Mouse (Mus musculus) CH12.LX (cell line): ENCODE measurements around the gene Perm1. TPM values are rescaled to one million over a fixed set of nuclear protein-coding genes. Genes with fewer than 3 reads are reported as not detected.

ENCODE experiments used
- DNase-seq: peaks from one replicate; pipeline ENCODE4 v3.0.0-alpha.2; 2013; ENCODE audit errors: extremely low read depth
- H3K27ac ChIP-seq: 2 replicates; pipeline ENCODE4 v1.5.1; 2012; ENCODE audit warnings: low read depth, mild to moderate bottlenecking, control low read depth, moderate library complexity; ENCODE audit not compliant: insufficient read depth
- H3K27me3 ChIP-seq: replicated peaks from 2 replicates; pipeline ENCODE3; 2012; ENCODE audit warnings: inconsistent platforms
- H3K36me3 ChIP-seq, 2 experiments: replicated peaks in 1 of 2; 2 replicates each; pipeline versions ENCODE3 to v1.6.1; 2012; ENCODE audit warnings: inconsistent platforms in 1 of 2, low read length in 1 of 2, mild to moderate bottlenecking in 1 of 2, mixed read lengths in 1 of 2, moderate library complexity in 1 of 2; ENCODE audit not compliant: control insufficient read depth in 1 of 2, insufficient read depth in 1 of 2
- H3K4me1 ChIP-seq, 2 experiments: 2 replicates each; pipeline ENCODE4 v1.6.1; 2012; ENCODE audit warnings: inconsistent platforms in 1 of 2, moderate library complexity in 1 of 2; ENCODE audit not compliant: insufficient read depth in 2 of 2, control insufficient read depth in 1 of 2
- H3K4me2 ChIP-seq: 2 replicates; pipeline ENCODE4 v1.6.1; 2012; ENCODE audit warnings: low read depth, mild to moderate bottlenecking, control low read depth; ENCODE audit not compliant: poor library complexity, insufficient read depth, severe bottlenecking
- H3K4me3 ChIP-seq, 3 experiments: fragments of 150-350 bp in 1 of 3; sonication (generic) in 1 of 3; replicated peaks in 1 of 3; 2 replicates each; pipeline versions ENCODE3 to v1.5.1; 2011 to 2012; ENCODE audit warnings: low read depth in 2 of 3, low read length in 2 of 3, mild to moderate bottlenecking in 2 of 3, moderate library complexity in 2 of 3, control low read depth in 1 of 3, improper control_type of control experiment in 1 of 3, inconsistent platforms in 1 of 3, mixed read lengths in 1 of 3; ENCODE audit not compliant: poor library complexity in 1 of 3
- H3K79me2 ChIP-seq: replicated peaks from 2 replicates; pipeline ENCODE4 v1.6.1; 2012; ENCODE audit warnings: mild to moderate bottlenecking, moderate library complexity; ENCODE audit not compliant: control insufficient read depth, poor library complexity, insufficient read depth, severe bottlenecking; ENCODE audit errors: extremely low read depth
- H3K9ac ChIP-seq: 2 replicates; pipeline ENCODE4 v1.6.1; 2012; ENCODE audit warnings: low read depth, mild to moderate bottlenecking, control low read depth, moderate library complexity; ENCODE audit not compliant: insufficient read depth
- H3K9me3 ChIP-seq: replicated peaks from 2 replicates; pipeline ENCODE3; 2012; ENCODE audit warnings: low read length, inconsistent platforms, mixed read lengths
- BHLHE40 ChIP-seq: IDR thresholded peaks from 2 replicates; pipeline ENCODE4 v1.6.1; 2011; ENCODE audit warnings: mild to moderate bottlenecking, low read depth, low read length, improper control_type of control experiment
- CHD1 ChIP-seq: IDR thresholded peaks from 2 replicates; pipeline ENCODE4 v1.6.1; 2012; ENCODE audit warnings: low read depth, low read length, improper control_type of control experiment, inconsistent platforms
- E2F4 ChIP-seq: IDR thresholded peaks from 2 replicates; pipeline ENCODE4 v1.6.1; 2011; ENCODE audit warnings: low read depth, low read length, improper control_type of control experiment; ENCODE audit not compliant: insufficient replicate concordance
- ETS1 ChIP-seq: conservative IDR thresholded peaks from 2 replicates; pipeline ENCODE4 v1.6.1; 2012; ENCODE audit warnings: low read depth, mild to moderate bottlenecking, inconsistent platforms, low read length, improper control_type of control experiment, moderate library complexity
- GABPA ChIP-seq: IDR thresholded peaks from 2 replicates; pipeline ENCODE4 v1.6.1; 2012; ENCODE audit warnings: low read depth, low read length, improper control_type of control experiment, inconsistent platforms; ENCODE audit not compliant: insufficient replicate concordance
- JUN ChIP-seq: IDR thresholded peaks from 2 replicates; pipeline ENCODE4 v1.6.1; 2011; ENCODE audit warnings: low read depth, mild to moderate bottlenecking, low read length, improper control_type of control experiment, moderate library complexity; ENCODE audit not compliant: insufficient read depth
- MAFK ChIP-seq: IDR thresholded peaks from 2 replicates; pipeline ENCODE4 v1.6.1; 2011; ENCODE audit warnings: low read length, improper control_type of control experiment; ENCODE audit not compliant: insufficient replicate concordance
- MAX ChIP-seq: IDR thresholded peaks from 2 replicates; pipeline ENCODE4 v1.6.1; 2011; ENCODE audit warnings: low read length, improper control_type of control experiment
- MEF2A ChIP-seq: IDR thresholded peaks from 2 replicates; pipeline ENCODE4 v1.6.1; 2014; ENCODE audit warnings: low read depth, mild to moderate bottlenecking, inconsistent platforms, low read length, improper control_type of control experiment, borderline replicate concordance
- MYC ChIP-seq: IDR thresholded peaks from 2 replicates; pipeline ENCODE4 v1.6.1; 2011; ENCODE audit warnings: low read depth, mild to moderate bottlenecking, improper control_type of control experiment, low read length
- POLR2A ChIP-seq: IDR thresholded peaks from 2 replicates; pipeline ENCODE4 v1.6.1; 2011; ENCODE audit warnings: low read depth, mild to moderate bottlenecking, improper control_type of control experiment, low read length
- POLR2AphosphoS2 ChIP-seq: IDR thresholded peaks from 2 replicates; pipeline ENCODE4 v1.6.1; 2011; ENCODE audit warnings: low read depth, low read length, improper control_type of control experiment
- SMC3 ChIP-seq: IDR thresholded peaks from 2 replicates; pipeline ENCODE4 v1.6.1; 2011; ENCODE audit warnings: low read depth, low read length, improper control_type of control experiment
- TBP ChIP-seq: conservative IDR thresholded peaks from 2 replicates; pipeline ENCODE4 v1.6.1; 2011; ENCODE audit warnings: low read depth, low read length, improper control_type of control experiment
- TCF12 ChIP-seq: IDR thresholded peaks from 2 replicates; pipeline ENCODE4 v1.6.1; 2014; ENCODE audit warnings: low read depth, mild to moderate bottlenecking, inconsistent platforms, low read length, improper control_type of control experiment
- USF1 ChIP-seq: IDR thresholded peaks from 2 replicates; pipeline ENCODE4 v1.6.1; 2014; ENCODE audit warnings: low read depth, mild to moderate bottlenecking, inconsistent platforms, low read length, improper control_type of control experiment
- ZC3H11A ChIP-seq: IDR thresholded peaks from 2 replicates; pipeline ENCODE4 v1.6.1; 2012; ENCODE audit warnings: low read depth, mild to moderate bottlenecking, inconsistent platforms, low read length, improper control_type of control experiment
- ZKSCAN1 ChIP-seq: IDR thresholded peaks from 2 replicates; pipeline ENCODE4 v1.6.1; 2012; ENCODE audit warnings: low read depth, inconsistent platforms, low read length, improper control_type of control experiment, borderline replicate concordance
- ZNF384 ChIP-seq: IDR thresholded peaks from 2 replicates; pipeline ENCODE4 v1.6.1; 2012; ENCODE audit warnings: low read depth, low read length, improper control_type of control experiment, inconsistent platforms
- dilution Hi-C: fragments of 300-500 bp; cut with MboI; formaldehyde crosslinking; loops from 2 replicates; pipeline ENCODE4 v1.14.3; 2020; ENCODE audit warnings: low sequenced_read_pairs; ENCODE audit not compliant: extremely low pct_unique_long_range_greater_than_20kb, extremely low pct_ligation_motif_present
- in situ Hi-C: fragments of 300-500 bp; cut with MboI; formaldehyde crosslinking; loops from 3 replicates; pipeline ENCODE4 v1.14.3; 2019; ENCODE audit warnings: low sequenced_read_pairs, low pct_ligation_motif_present, low pct_unique_long_range_greater_than_20kb, mixed read lengths
- polyA plus RNA-seq: library from polyadenylated mRNA; unstranded; fragments of >175 nt; gene quantifications from 2 replicates; pipeline ENCODE4 v1.2.1, GENCODE M21; 2012; ENCODE audit warnings: low read depth; ENCODE audit not compliant: insufficient read length
- total RNA-seq, 2 experiments: library from RNA; depleted of rRNA; stranded (reverse); fragments of 300-350 nt in 1 of 2; fragments of >200 nt in 1 of 2; gene quantifications; 2 replicates each; pipeline ENCODE4 v1.2.3; 2012 to 2014

The Perm1 gene
- total and polyA plus RNA-seq, 3 experiments: 0.08 to 0.43 TPM; not detected in 1

DNA sequence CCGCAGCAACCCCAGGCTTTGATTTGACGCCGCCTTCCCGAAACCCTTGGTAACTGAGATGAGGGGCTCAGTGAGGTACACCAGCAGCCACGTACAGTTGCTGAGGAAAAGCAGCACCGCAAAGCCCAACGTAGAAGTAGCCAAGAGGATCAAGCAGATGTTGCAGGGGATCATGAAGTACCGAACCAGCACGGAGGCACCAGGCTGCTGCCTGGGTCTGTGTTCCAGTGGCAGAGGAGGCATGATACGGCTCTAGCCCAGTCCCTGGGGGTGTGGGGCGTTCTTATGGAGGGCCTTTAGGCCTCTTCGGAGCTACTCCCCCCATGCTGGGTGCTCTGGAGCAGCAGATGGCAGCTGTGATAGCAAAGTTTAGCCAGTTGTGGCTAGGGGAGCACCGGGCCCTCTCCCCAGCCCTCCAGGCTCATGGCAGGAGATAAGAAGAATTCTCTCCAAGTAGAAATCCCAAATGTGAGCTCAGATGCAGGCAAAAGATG is 30.2 kb upstream of the Perm1 start:
- Histone ChIP-seq H3K4me1 (peaks cover 3 to 42% of the 10 kb centered on the region in 2 experiments; a peak in 2 of 4 replicates), H3K4me3 (no peak overlapping the region), H3K4me2 (no peak overlapping the region), H3K9ac (no peak overlapping the region), H3K27ac (no peak overlapping the region), H3K27me3 (no peaks in the 10 kb centered on the region), H3K9me3 (no peaks in the 10 kb centered on the region), H3K79me2 (no peaks in the 10 kb centered on the region), H3K36me3 (peaks cover 0 to 2% of the 10 kb centered on the region in 2 experiments)
- in situ Hi-C loops (no loop called here), dilution Hi-C loops (no loop called here)
- TF ChIP-seq TCF12 (no peak), E2F4 (no peak), ZNF384 (no peak), POLR2A (no peak), ZKSCAN1 (no peak), CHD1 (no peak), JUN (no peak), MEF2A (no peak), USF1 (no peak), SMC3 (no peak), MYC (no peak), GABPA (no peak), TBP (no peak), BHLHE40 (no peak), ZC3H11A (no peak), MAFK (no peak), MAX (no peak)
- DNase-seq: no peak

DNA sequence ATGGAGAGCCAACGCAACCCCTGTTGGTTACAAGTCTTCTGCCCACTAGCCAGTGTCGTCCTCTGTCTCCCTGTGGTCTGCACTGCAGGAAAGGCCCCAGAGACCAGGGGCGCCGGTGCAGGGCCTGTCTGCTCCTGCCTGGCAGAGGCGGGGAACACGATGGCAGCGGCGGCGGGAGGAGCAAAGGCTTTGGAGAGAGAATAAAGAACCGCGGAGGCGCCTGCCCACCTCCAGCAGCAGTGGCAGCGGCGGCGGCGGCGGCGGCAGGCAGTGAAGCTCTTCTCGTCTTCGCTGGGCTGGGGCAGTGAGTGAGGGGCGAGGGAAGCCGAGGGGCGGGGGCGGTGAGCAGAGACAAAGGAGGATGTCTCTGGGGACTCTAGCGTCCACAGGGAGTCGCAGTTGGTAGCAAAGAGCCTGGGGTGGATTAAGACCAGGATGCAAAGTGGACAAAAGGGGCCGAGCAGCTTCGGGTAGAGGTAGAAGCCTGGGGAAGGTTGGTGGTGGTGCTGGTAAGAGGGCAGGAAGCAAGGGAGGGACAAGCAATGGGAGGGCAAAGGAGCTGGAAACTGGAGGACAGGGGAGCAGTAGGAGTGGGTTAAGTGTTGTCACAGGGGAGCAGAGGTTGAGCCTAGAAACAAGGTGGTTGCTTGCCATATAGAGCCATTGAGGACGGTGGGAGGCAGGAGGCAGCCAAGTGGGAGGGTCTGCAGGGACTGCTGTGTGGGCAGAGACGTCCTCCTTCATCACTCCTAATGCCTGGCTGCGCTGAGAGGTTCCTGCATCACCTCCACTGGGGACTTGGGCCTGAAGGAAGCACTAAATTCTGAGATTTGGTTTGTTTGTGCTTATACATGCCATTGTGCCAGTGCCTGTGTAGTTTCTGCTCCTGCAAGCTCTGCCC is 29.5 kb upstream of the Perm1 start:
- Histone ChIP-seq H3K9ac (no peak overlapping the region), H3K4me1 (peaks cover 3 to 42% of the 10 kb centered on the region in 2 experiments; a peak in 2 of 4 replicates), H3K27ac (no peak overlapping the region)
- TF ChIP-seq POLR2AphosphoS2 (no peak), MAFK (no peak), E2F4 (no peak), ETS1 (no peak), CHD1 (no peak)
- TF ChIP-seq, all 38 proteins: peak for 0
- Histone ChIP-seq H3K4me2 (no peak overlapping the region), H3K36me3 (peaks cover 0 to 2% of the 10 kb centered on the region in 2 experiments), H3K9me3 (no peaks in the 10 kb centered on the region), H3K27me3 (no peaks in the 10 kb centered on the region), H3K4me3 (no peak overlapping the region), H3K79me2 (no peaks in the 10 kb centered on the region)
- dilution Hi-C loops (no loop called here), in situ Hi-C loops (no loop called here)
- DNase-seq: no peak
